Mouse (Mus musculus) lung, adult 2 months (tissue): ENCODE measurements around the gene Otp.

ENCODE experiments used
- CTCF ChIP-seq: fragments of 200-500 bp; IDR thresholded peaks from 2 replicates; pipeline ENCODE4 v1.5.1; 2011; ENCODE audit warnings: mild to moderate bottlenecking, low read length, control low read depth; ENCODE audit not compliant: insufficient read depth
- POLR2A ChIP-seq: fragments of 200-500 bp; IDR thresholded peaks from 2 replicates; pipeline ENCODE4 v1.6.1; 2011; ENCODE audit warnings: low read depth, mild to moderate bottlenecking, control low read depth, low read length, borderline replicate concordance; ENCODE audit errors: extremely low read depth

DNA sequence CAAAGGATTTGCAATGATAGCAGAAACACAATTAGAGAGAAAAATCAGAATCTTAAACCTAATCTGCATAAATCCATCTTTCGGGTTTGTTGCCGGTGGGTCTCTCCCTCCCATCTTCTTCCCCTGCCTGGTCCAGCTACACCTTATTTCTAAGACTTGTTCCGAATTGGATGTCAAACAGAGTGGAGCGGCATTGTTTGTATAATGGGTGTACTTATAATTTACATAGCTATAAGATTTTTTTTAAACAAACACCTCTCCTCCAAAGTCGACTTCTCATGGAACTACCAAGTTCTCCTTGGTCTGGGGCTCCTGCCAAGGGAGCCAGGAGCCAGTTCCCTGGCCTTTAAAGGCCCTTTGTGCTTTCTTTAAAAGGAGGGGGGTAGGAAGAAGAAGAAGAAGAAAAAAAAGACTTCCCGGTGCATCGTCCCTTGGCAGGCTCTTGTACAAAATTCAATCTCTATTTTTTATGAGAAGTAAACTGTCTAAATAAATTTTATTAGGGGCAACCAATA, 3.5 kb upstream of the Otp start:
- TF ChIP-seq CTCF (no peak), POLR2A (no peak)
